Mouse (Mus musculus): Measurements from ENCODE around the gene 4930435E12Rik. TPM values are rescaled to one million over a fixed set of nuclear protein-coding genes. Genes with fewer than 3 reads are reported as not detected.
A peak's percentile ranks its signal among the peaks of the same experiment; 100 is the strongest.
"Not testable (repeated sequence)": the region's sequence is repeated elsewhere in the genome, so short reads cannot be mapped to it uniquely, and the experiment has no call there.

The 4930435E12Rik gene
- total and polyA plus RNA-seq, 3 experiments: not detected

- no peak for TF ChIP-seq MEF2A (IDR thresholded peaks at IDR 0.05; ENCODE audit: extremely low read depth, insufficient replicate concordance, low read depth, low read length, poor library complexity, severe bottlenecking)
- TF ChIP-seq NELFE (IDR thresholded peaks at IDR 0.05; ENCODE audit: low read depth, low read length): no peak
- no peak for TF ChIP-seq GATA1 (IDR thresholded peaks at IDR 0.05; ENCODE audit: low read depth, low read length)
- TF ChIP-seq POLR2AphosphoS2 (IDR thresholded peaks at IDR 0.05; ENCODE audit: low read length): no peak
- no peak for TF ChIP-seq USF1 (IDR thresholded peaks at IDR 0.05; ENCODE audit: low read depth, low read length)
- TF ChIP-seq ZC3H11A (IDR thresholded peaks at IDR 0.05; ENCODE audit: low read depth, low read length): peak; percentile 55
- TF ChIP-seq JUND (IDR thresholded peaks at IDR 0.05; ENCODE audit: low read depth, low read length): no peak
- TF ChIP-seq ZMIZ1 (IDR thresholded peaks at IDR 0.05; ENCODE audit: low read depth, low read length): no peak
- TF ChIP-seq RAD21 (IDR thresholded peaks at IDR 0.05; ENCODE audit: low read depth, low read length): peak; percentile 63
- peak; percentile 88 for TF ChIP-seq SMC3 (IDR thresholded peaks at IDR 0.05; ENCODE audit: low read depth, low read length)
- TF ChIP-seq CTCF (IDR thresholded peaks at IDR 0.05 in 2 of 3, conservative IDR thresholded peaks at IDR 0.05 in 1 of 3; ENCODE audit: control insufficient read depth in 1 of 3, insufficient read depth in 1 of 3, low read depth in 2 of 3, low read length in 3 of 3, poor library complexity in 1 of 3, severe bottlenecking in 1 of 3): peak; percentile 50 to 89 (median 75)
Observed at GRCm38 (mm10) chr16:38812521-38812920, 16.0 kb downstream of the 4930435E12Rik start (continued).

DNA sequence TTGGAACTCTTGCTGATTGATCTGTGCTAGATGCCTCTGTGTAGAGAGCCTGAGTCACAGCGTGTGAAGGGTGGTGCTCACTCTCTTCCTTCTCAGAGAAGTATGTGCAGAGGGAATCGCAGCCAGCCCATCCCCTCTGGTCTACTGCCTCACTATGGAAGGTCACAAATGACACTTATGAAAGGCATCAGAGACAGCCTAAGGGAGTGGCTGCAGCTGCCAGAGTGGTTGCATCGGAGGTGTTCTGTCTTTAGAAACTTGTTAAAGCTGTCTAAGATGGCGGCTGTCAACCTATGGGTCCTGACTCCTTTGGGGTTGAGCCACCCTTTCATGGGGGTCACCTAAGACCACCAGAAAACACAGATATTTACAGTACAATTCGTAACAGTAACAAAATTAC lies 18.4 kb downstream of the 4930435E12Rik start:
- TF ChIP-seq SMC3 (IDR thresholded peaks at IDR 0.05; ENCODE audit: low read depth, low read length): no peak
- no peak for TF ChIP-seq ZMIZ1 (IDR thresholded peaks at IDR 0.05; ENCODE audit: low read depth, low read length)
- TF ChIP-seq JUND (IDR thresholded peaks at IDR 0.05; ENCODE audit: low read depth, low read length): no peak
- Histone ChIP-seq H3K9me3 (replicated peaks; ENCODE audit: insufficient read depth, low read length) (no peaks in the 10 kb centered on the region), H3K4me1 (ENCODE audit: control insufficient read depth in 1 of 2, insufficient read depth in 2 of 2, low read length in 2 of 2) (no peaks in the 10 kb centered on the region), H3K9ac (ENCODE audit: control insufficient read depth, low read depth, low read length, poor library complexity, severe bottlenecking) (no peak overlapping the region), H3K27me3 (ENCODE audit: control insufficient read depth in 1 of 2, insufficient read depth in 2 of 2, low read length in 2 of 2) (no peaks in the 10 kb centered on the region; a peak in 1 of 4 replicates), H3K27ac (ENCODE audit: control insufficient read depth, low read depth, low read length) (no peak overlapping the region), H3K4me3 (ENCODE audit: control insufficient read depth in 1 of 2, insufficient read depth in 1 of 2, low read depth in 2 of 2, low read length in 2 of 2) (no peak overlapping the region), H3K36me3 (ENCODE audit: control insufficient read depth in 1 of 2, insufficient read depth in 2 of 2, low read length in 2 of 2) (no peaks in the 10 kb centered on the region), H3K79me2 (ENCODE audit: control insufficient read depth, insufficient read depth, low read length, poor library complexity) (no peaks in the 10 kb centered on the region)
- no peak for DNase-seq (ENCODE audit: low read depth, low spot score)

GRCm38 (mm10) chr16:38807796-38808195 lies 20.8 kb downstream of the 4930435E12Rik start:
- not testable (repeated sequence) for H3K9ac ChIP-seq (ENCODE audit: control insufficient read depth, low read depth, low read length, poor library complexity, severe bottlenecking); H3K4me3 ChIP-seq (ENCODE audit: control insufficient read depth in 1 of 2, insufficient read depth in 1 of 2, low read depth in 2 of 2, low read length in 2 of 2); H3K4me1 ChIP-seq (ENCODE audit: control insufficient read depth in 1 of 2, insufficient read depth in 2 of 2, low read length in 2 of 2); H3K27me3 ChIP-seq (ENCODE audit: control insufficient read depth in 1 of 2, insufficient read depth in 2 of 2, low read length in 2 of 2); H3K36me3 ChIP-seq (ENCODE audit: control insufficient read depth in 1 of 2, insufficient read depth in 2 of 2, low read length in 2 of 2); H3K79me2 ChIP-seq (ENCODE audit: control insufficient read depth, insufficient read depth, low read length, poor library complexity); H3K27ac ChIP-seq (ENCODE audit: control insufficient read depth, low read depth, low read length); H3K9me3 ChIP-seq (replicated peaks; ENCODE audit: insufficient read depth, low read length)
- DNase-seq (ENCODE audit: low read depth, low spot score): peak; percentile 15

- H3K4me3 ChIP-seq (ENCODE audit: control insufficient read depth in 1 of 2, insufficient read depth in 1 of 2, low read depth in 2 of 2, low read length in 2 of 2): no peak within 1 kb of the TSS
- H3K4me1 ChIP-seq (ENCODE audit: control insufficient read depth in 1 of 2, insufficient read depth in 2 of 2, low read length in 2 of 2): no peaks in the 10 kb centered on the region
- no peaks in the 10 kb centered on the region for H3K27me3 ChIP-seq (ENCODE audit: control insufficient read depth in 1 of 2, insufficient read depth in 2 of 2, low read length in 2 of 2)
- H3K79me2 ChIP-seq (ENCODE audit: control insufficient read depth, insufficient read depth, low read length, poor library complexity): no peaks in the 10 kb centered on the region
- H3K36me3 ChIP-seq (ENCODE audit: control insufficient read depth in 1 of 2, insufficient read depth in 2 of 2, low read length in 2 of 2): no peaks in the 10 kb centered on the region
- no peak within 1 kb of the TSS for H3K27ac ChIP-seq (ENCODE audit: control insufficient read depth, low read depth, low read length)
- H3K9ac ChIP-seq (ENCODE audit: control insufficient read depth, low read depth, low read length, poor library complexity, severe bottlenecking): no peak within 1 kb of the TSS
- TF ChIP-seq TBP (IDR thresholded peaks at IDR 0.05; ENCODE audit: low read depth, low read length) (no peak), POLR2AphosphoS5 (IDR thresholded peaks at IDR 0.05; ENCODE audit: borderline replicate concordance, low read depth, low read length) (no peak), EP300 (IDR thresholded peaks at IDR 0.05; ENCODE audit: low read depth in 1 of 2, low read length in 2 of 2) (no peak), ZKSCAN1 (IDR thresholded peaks at IDR 0.05; ENCODE audit: low read depth, low read length) (no peak), MAFK (IDR thresholded peaks at IDR 0.05; ENCODE audit: borderline replicate concordance, low read depth, low read length) (no peak), MEF2A (IDR thresholded peaks at IDR 0.05; ENCODE audit: extremely low read depth, insufficient replicate concordance, low read depth, low read length, poor library complexity, severe bottlenecking) (no peak), ETS1 (IDR thresholded peaks at IDR 0.05; ENCODE audit: low read depth, low read length) (no peak), POLR2AphosphoS2 (IDR thresholded peaks at IDR 0.05; ENCODE audit: low read length) (no peak), MAX (IDR thresholded peaks at IDR 0.05; ENCODE audit: low read length) (no peak), JUND (IDR thresholded peaks at IDR 0.05; ENCODE audit: low read depth, low read length) (no peak), TAL1 (IDR thresholded peaks at IDR 0.05; ENCODE audit: low read length) (no peak), MXI1 (IDR thresholded peaks at IDR 0.05; ENCODE audit: low read depth, low read length) (no peak), MYB (IDR thresholded peaks at IDR 0.05; ENCODE audit: low read depth, low read length) (no peak), ZC3H11A (IDR thresholded peaks at IDR 0.05; ENCODE audit: low read depth, low read length) (no peak), E2F4 (IDR thresholded peaks at IDR 0.05; ENCODE audit: borderline replicate concordance, low read depth, low read length) (no peak), CHD2 (IDR thresholded peaks at IDR 0.05; ENCODE audit: low read length) (no peak)
- no peak for DNase-seq (ENCODE audit: low read depth, low spot score)
- H3K9me3 ChIP-seq (replicated peaks; ENCODE audit: insufficient read depth, low read length): no peaks in the 10 kb centered on the region
Observed at GRCm38 (mm10) chr16:38800091-38800490, 28.5 kb downstream of the 4930435E12Rik start, which contains the start of gene Upk1b. Gene Upk1b (minus strand): TSS chr16:38800328.

Data from MEL (cell line).